Mouse (Mus musculus) heart, adult 2 months (tissue): ENCODE measurements at regions not wholly inside any gene's neighbourhood (a gene's known extent, or its start where the extent isn't known, plus 50 kb on each side); places are given as distances from the start of the nearest gene placed in this dataset.

Experiments used
- CTCF ChIP-seq: fragments of 200-600 bp; IDR thresholded peaks from 2 replicates; pipeline ENCODE4 v1.8.1; 2022; ENCODE audit warnings: antibody characterized with exemption, mild to moderate bottlenecking, moderate library complexity
- POLR2A ChIP-seq: fragments of 200-500 bp; IDR thresholded peaks from 2 replicates; pipeline ENCODE4 v1.6.1; 2011; ENCODE audit warnings: mild to moderate bottlenecking, low read depth, low read length, control low read depth; ENCODE audit not compliant: insufficient read depth

DNA sequence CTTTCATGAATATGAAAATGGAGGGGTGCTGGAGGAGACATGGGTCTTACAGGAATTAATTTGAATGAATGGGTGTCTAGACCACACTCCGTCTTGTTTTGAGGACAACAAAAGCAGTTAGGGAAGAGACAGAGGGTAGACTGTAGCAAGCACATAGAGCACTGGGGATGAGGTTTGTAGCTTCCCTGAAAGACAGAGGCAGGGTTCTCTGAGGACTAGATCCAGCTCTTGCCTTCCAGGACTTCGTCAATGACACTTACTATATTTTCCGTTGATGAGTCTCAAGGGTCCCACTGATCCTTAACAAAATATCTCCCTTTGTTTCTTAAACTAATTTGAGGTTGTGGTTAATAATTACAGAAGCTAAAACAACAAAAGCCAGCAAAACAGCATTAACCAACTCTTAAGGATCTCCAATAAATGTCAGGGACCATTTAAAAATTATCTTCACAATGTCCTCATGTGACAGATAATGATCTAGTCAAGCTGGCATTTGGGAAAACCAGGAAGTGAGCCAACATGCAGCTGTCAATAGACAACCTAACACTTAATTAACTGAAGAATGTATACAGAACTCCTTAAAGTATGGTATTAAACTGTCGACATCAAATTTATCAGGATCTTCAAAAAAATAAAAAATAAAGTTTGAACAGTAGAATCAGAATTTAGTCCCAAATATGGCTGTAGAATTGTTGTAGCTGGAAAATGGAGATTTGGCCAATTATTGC is 531.6 kb upstream of the C030005K15Rik start:
- no peak for TF ChIP-seq POLR2A
- TF ChIP-seq CTCF, result no peak
